Mouse (Mus musculus) stomach, embryonic 16.5 days (tissue): ENCODE results near the gene Csk. TPM values are rescaled to one million over a fixed set of nuclear protein-coding genes. Genes with fewer than 3 reads are reported as not detected.

Experiments used
- ATAC-seq: fragments of 200-750 bp; cut with Nextera tagmentation; 2 replicates; pipeline ENCODE4 v1.8.0; 2017; ENCODE audit warnings: moderate number of reproducible peaks, moderate TSS enrichment; ENCODE audit not compliant: insufficient read depth, low FRiP score
- H3K27ac ChIP-seq: fragments of 300-500 bp; sonication (generic); 2 replicates; pipeline ENCODE4 v1.5.1; 2014; ENCODE audit warnings: low read length
- H3K27me3 ChIP-seq: fragments of 300-500 bp; sonication (generic); 2 replicates; pipeline ENCODE4 v1.6.1; 2014; ENCODE audit warnings: low read length, control low read depth, mixed read lengths; ENCODE audit not compliant: control insufficient read depth, insufficient read depth
- H3K36me3 ChIP-seq: fragments of 300-500 bp; sonication (generic); 2 replicates; pipeline ENCODE4 v1.6.1; 2014; ENCODE audit warnings: low read length; ENCODE audit not compliant: control insufficient read depth, insufficient read depth
- H3K4me1 ChIP-seq: fragments of 300-500 bp; sonication (generic); 2 replicates; pipeline ENCODE4 v1.6.1; 2014; ENCODE audit warnings: low read length, control low read depth, mixed read lengths; ENCODE audit not compliant: control insufficient read depth, insufficient read depth
- H3K4me2 ChIP-seq: fragments of 300-500 bp; sonication (generic); 2 replicates; pipeline ENCODE4 v1.6.1; 2014; ENCODE audit warnings: low read depth, low read length, mixed read lengths
- H3K4me3 ChIP-seq: fragments of 300-500 bp; sonication (generic); replicated peaks from 2 replicates; pipeline ENCODE4 v1.5.1; 2014; ENCODE audit warnings: mild to moderate bottlenecking, low read length
- H3K9ac ChIP-seq: fragments of 300-500 bp; sonication (generic); 2 replicates; pipeline ENCODE4 v1.6.1; 2014; ENCODE audit warnings: low read length
- H3K9me3 ChIP-seq: fragments of 300-500 bp; sonication (generic); replicated peaks from 2 replicates; pipeline ENCODE4 v1.6.1; 2016; ENCODE audit warnings: low read length, control low read depth; ENCODE audit not compliant: control insufficient read depth
- WGBS: fragments of 180-500 bp; shearing (Covaris S2); extraction: QIAGEN DNeasy Blood & Tissue Kit; methylation state at CpG from one replicate; pipeline ENCODE4 v1.1.7; 2014; 5-methylcytosine and 5-hydroxymethylcytosine counted together
- polyA plus RNA-seq: library from polyadenylated mRNA; unstranded; fragments of >200 nt; fragmentation: Nextera tagmentation; extraction: Ambion mirVana; gene quantifications from 2 replicates; pipeline ENCODE4 v1.2.1, GENCODE M21; 2015

Gene Csk
- polyA plus RNA-seq, 1 experiment from 2014 or later: 26.6 TPM

GRCm38 (mm10) chr9:57661552-57661951, 8.1 kb upstream of the Csk start:
- no peak overlapping the region for H3K27ac ChIP-seq
- H3K27me3 ChIP-seq: no peaks in the 10 kb centered on the region
- no peaks in the 10 kb centered on the region for H3K36me3 ChIP-seq
- no peak overlapping the region for H3K4me2 ChIP-seq
- 65% methylated on average over 3 of the region's 3 CpGs for WGBS
- H3K4me1 ChIP-seq: no peaks in the 10 kb centered on the region
- no peak overlapping the region for H3K4me3 ChIP-seq
- H3K9ac ChIP-seq: no peak overlapping the region
- no peaks in the 10 kb centered on the region for H3K9me3 ChIP-seq
- ATAC-seq: no peak

- H3K4me1 ChIP-seq: 0 out of 2 replicates have a peak, but pooled peaks cover 3% of the 10 kb centered on the region
- H3K27ac ChIP-seq: no peak overlapping the region
- no peaks in the 10 kb centered on the region for H3K27me3 ChIP-seq
- no peak overlapping the region for H3K4me2 ChIP-seq
- H3K4me3 ChIP-seq: no peak overlapping the region
- H3K36me3 ChIP-seq: no peaks in the 10 kb centered on the region
- H3K9ac ChIP-seq: no peak overlapping the region
- 51% methylated on average over 6 of the region's 6 CpGs for WGBS
- H3K9me3 ChIP-seq: no peaks in the 10 kb centered on the region
- ATAC-seq: no peak
These were observed 7.1 kb upstream of the Csk start for GRCm38 (mm10) chr9:57660501-57660900.

- Histone ChIP-seq H3K4me2 (no peak overlapping the region), H3K36me3 (no peaks in the 10 kb centered on the region), H3K27me3 (no peaks in the 10 kb centered on the region), H3K4me3 (no peak overlapping the region), H3K9me3 (no peaks in the 10 kb centered on the region), H3K9ac (no peak overlapping the region), H3K27ac (no peak overlapping the region), H3K4me1 (0 out of 2 replicates have a peak, but pooled peaks cover 3% of the 10 kb centered on the region)
- ATAC-seq: peak; percentile 66; the same call in 1 of the 2 replicates
- WGBS: 13% methylated on average over 4 of the region's 4 CpGs
These were observed 6.3 kb upstream of the Csk start for GRCm38 (mm10) chr9:57659774-57660173.

GRCm38 (mm10) chr9:57658970-57659369, 5.5 kb upstream of the Csk start:
- Histone ChIP-seq H3K9ac (no peak overlapping the region), H3K36me3 (no peaks in the 10 kb centered on the region), H3K9me3 (no peaks in the 10 kb centered on the region), H3K4me1 (0 out of 2 replicates have a peak, but pooled peaks cover 3% of the 10 kb centered on the region), H3K4me3 (no peak overlapping the region), H3K27ac (no peak overlapping the region), H3K27me3 (no peaks in the 10 kb centered on the region), H3K4me2 (no peak overlapping the region)
- WGBS: 83% methylated on average over 4 of the region's 4 CpGs
- no peak for ATAC-seq

GRCm38 (mm10) chr9:57657843-57658242, 4.4 kb upstream of the Csk start:
- 0 out of 2 replicates have a peak, but pooled peaks cover 3% of the 10 kb centered on the region for H3K4me1 ChIP-seq
- H3K27me3 ChIP-seq: no peaks in the 10 kb centered on the region
- no peaks in the 10 kb centered on the region for H3K9me3 ChIP-seq
- no peaks in the 10 kb centered on the region for H3K36me3 ChIP-seq
- H3K4me3 ChIP-seq: no peak overlapping the region
- H3K9ac ChIP-seq: no peak overlapping the region
- ATAC-seq: no peak
- no peak overlapping the region for H3K27ac ChIP-seq
- no peak overlapping the region for H3K4me2 ChIP-seq
- 58% methylated on average over 4 of the region's 4 CpGs for WGBS

GRCm38 (mm10) chr9:57656631-57657350, 3.4 kb upstream of the Csk start:
- ATAC-seq: no peak

GRCm38 (mm10) chr9:57655749-57656148, 2.3 kb upstream of the Csk start:
- H3K9me3 ChIP-seq: no peaks in the 10 kb centered on the region
- no peaks in the 10 kb centered on the region for H3K36me3 ChIP-seq
- peak; percentile 75 for ATAC-seq
- H3K27me3 ChIP-seq: no peaks in the 10 kb centered on the region
- peak overlapping the region; percentile 48 for H3K4me2 ChIP-seq
- H3K4me3 ChIP-seq: peak overlapping the region; percentile 19; the same call in 1 of the 2 replicates
- H3K9ac ChIP-seq: peak overlapping the region; percentile 56
- no peak overlapping the region for H3K27ac ChIP-seq
- 3% methylated on average over 11 of the region's 11 CpGs for WGBS
- peaks cover 13% of the 10 kb centered on the region for H3K4me1 ChIP-seq

More at GRCm38 (mm10) chr9:57656631-57657350, 3.4 kb upstream of the Csk start:
- Histone ChIP-seq H3K36me3 (no peaks in the 10 kb centered on the region), H3K4me1 (0 out of 2 replicates have a peak, but pooled peaks cover 3% of the 10 kb centered on the region), H3K4me2 (no peak overlapping the region), H3K9ac (no peak overlapping the region), H3K27ac (no peak overlapping the region), H3K9me3 (no peaks in the 10 kb centered on the region), H3K4me3 (no peak overlapping the region), H3K27me3 (no peaks in the 10 kb centered on the region)
- WGBS: 79% methylated on average over 19 of the region's 19 CpGs

- WGBS: 82% methylated on average over 1 of the region's 1 CpGs
- no peaks in the 10 kb centered on the region for H3K36me3 ChIP-seq
- ATAC-seq: no peak
These were observed 1.5 kb upstream of the Csk start for GRCm38 (mm10) chr9:57654966-57655365.

GRCm38 (mm10) chr9:57652855-57653254, 576 bp downstream of the Csk start:
- WGBS: 40% methylated on average over 3 of the region's 3 CpGs
- no peaks in the 10 kb centered on the region for H3K9me3 ChIP-seq
- no peak overlapping the region for H3K9ac ChIP-seq
- no peaks in the 10 kb centered on the region for H3K36me3 ChIP-seq
- no peak for ATAC-seq
- peaks cover 15% of the 10 kb centered on the region for H3K4me1 ChIP-seq
- no peak overlapping the region for H3K4me2 ChIP-seq
- H3K27me3 ChIP-seq: no peaks in the 10 kb centered on the region
- H3K27ac ChIP-seq: no peak overlapping the region
- H3K4me3 ChIP-seq: no peak overlapping the region

More at GRCm38 (mm10) chr9:57654966-57655365, 1.5 kb upstream of the Csk start:
- H3K4me1 ChIP-seq: peaks cover 15% of the 10 kb centered on the region
- no peaks in the 10 kb centered on the region for H3K9me3 ChIP-seq
- H3K27me3 ChIP-seq: no peaks in the 10 kb centered on the region
- H3K27ac ChIP-seq: no peak overlapping the region
- no peak overlapping the region for H3K4me2 ChIP-seq
- H3K9ac ChIP-seq: no peak overlapping the region
- H3K4me3 ChIP-seq: no peak overlapping the region
